Mouse (Mus musculus) G1E-ER4 (cell line): ENCODE measurements around the gene Fars2. TPM values are rescaled to one million over a fixed set of nuclear protein-coding genes. Genes with fewer than 3 reads are reported as not detected.

Experiments used
- GATA1 ChIP-seq: IDR thresholded peaks from one replicate; pipeline ENCODE4 v1.8.0; 2012; ENCODE audit warnings: low read length, inconsistent platforms
- polyA plus RNA-seq: library from polyadenylated mRNA; stranded (reverse); fragments of >175 nt; gene quantifications from 2 replicates; pipeline ENCODE4 v1.2.3, GENCODE M21; 2012

Gene Fars2
- polyA plus RNA-seq, 1 experiment: 60.7 TPM

DNA sequence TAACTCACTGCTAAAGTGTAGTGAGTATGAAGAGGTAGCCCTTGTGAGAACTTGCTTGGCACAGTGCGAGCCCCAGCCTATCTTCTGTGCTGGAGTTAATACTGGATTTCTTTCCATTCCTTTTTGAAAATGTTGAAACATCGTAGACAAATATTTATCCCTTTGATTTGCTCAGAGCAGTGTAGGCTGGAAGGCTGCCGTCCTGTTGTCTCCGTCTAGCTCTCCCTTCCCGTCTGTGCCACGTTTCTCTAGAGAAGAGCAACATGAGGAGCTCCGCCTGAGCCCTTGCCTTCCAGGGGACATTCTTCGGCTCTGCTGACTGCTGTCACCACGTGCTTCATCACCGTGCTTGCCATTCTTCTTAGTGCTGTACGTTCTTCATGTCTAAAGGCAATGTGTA is 234.3 kb downstream of the Fars2 start:
- TF ChIP-seq GATA1: no peak

- TF ChIP-seq GATA1: no peak
These were observed 240.3 kb downstream of the Fars2 start for GRCm38 (mm10) chr13:36357469-36357868.

GRCm38 (mm10) chr13:36361419-36361818 is 244.2 kb downstream of the Fars2 start:
- TF ChIP-seq GATA1: no peak

GRCm38 (mm10) chr13:36366304-36366703 is 249.1 kb downstream of the Fars2 start:
- TF ChIP-seq GATA1: no peak

GRCm38 (mm10) chr13:36367712-36368491 is 250.7 kb downstream of the Fars2 start:
- no peak for TF ChIP-seq GATA1

- no peak for TF ChIP-seq GATA1
These were observed 251.6 kb downstream of the Fars2 start for GRCm38 (mm10) chr13:36368799-36369198.

DNA sequence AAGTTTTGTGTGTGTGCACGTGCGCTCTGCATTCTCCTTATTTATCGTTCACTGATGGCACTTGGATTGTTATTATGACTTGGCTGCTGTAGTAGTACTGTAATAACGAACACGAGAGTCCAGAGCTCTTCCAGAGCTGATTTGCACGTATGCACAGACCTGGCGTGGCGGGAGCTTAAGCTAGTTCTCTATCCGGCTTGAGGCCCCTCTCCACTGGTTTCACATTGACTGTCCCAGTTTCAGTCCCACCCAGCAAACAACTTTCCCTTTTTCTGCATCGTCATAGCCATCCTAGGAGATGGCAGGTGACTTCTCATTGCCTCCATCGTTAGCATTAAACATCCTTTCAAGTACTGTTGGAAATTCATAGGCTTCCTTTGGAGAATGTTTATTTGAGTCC is 252.2 kb downstream of the Fars2 start:
- TF ChIP-seq GATA1: no peak

DNA sequence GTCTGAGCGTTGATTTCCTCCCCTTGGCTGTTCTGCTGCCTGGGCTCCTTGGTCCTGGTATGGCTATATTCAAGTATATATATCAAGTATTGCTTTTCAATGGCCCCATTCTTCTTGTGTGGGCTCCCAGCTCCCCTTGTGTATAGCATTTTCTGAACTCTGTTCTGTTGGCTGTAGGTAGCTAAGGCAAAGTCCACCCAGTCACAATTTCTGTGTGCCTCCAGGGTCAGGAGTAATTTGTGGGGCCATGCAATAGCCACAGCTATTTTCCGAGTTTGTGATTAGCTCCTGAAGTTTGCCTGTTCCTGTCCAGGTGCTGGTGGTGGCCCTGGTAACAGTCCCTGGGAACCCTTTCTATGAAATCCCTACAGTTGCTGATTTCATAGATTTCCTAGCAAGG is 266.0 kb downstream of the Fars2 start:
- TF ChIP-seq GATA1: no peak

DNA sequence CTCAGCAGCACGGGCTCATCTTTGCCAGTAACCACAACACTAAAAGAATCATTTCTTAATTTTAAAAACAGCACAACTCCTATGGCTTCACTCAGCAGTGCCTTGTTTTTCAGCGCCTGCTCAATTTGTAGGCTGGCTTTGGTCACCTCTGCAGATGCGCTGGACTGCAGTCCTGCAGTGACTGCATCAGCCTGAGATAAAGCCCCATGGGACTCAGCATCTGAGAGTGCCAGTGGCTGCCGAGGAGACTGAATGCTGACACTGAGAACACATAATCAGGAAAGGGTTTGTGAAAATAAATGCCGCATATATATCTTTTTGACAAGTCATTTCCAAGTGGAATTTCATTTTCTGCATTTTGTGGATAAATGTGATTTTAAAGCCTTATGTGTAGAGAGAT is 268.9 kb downstream of the Fars2 start:
- no peak for TF ChIP-seq GATA1

DNA sequence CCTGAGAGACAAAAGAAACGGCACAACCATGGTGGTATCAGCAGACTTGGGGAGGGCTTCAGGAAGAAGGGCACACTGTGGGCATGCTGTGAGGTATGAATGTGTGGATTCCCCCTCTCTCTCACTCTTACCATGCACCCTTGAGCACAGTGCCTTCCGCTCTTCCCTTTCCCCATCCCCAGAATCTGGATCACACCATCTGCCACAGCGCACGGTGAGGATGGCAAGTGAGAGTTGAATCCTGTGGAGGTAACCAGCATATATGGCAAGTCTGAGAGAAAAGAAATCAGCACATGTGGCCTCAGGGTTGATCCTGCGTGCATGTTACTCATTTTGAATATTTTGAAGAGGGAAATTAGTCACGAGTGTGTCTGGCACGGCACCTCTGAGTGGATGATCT is 274.7 kb downstream of the Fars2 start:
- no peak for TF ChIP-seq GATA1

- no peak for TF ChIP-seq GATA1
These were observed 275.5 kb downstream of the Fars2 start for GRCm38 (mm10) chr13:36392666-36393065.

GRCm38 (mm10) chr13:36401011-36401410 is 283.8 kb downstream of the Fars2 start:
- no peak for TF ChIP-seq GATA1

DNA sequence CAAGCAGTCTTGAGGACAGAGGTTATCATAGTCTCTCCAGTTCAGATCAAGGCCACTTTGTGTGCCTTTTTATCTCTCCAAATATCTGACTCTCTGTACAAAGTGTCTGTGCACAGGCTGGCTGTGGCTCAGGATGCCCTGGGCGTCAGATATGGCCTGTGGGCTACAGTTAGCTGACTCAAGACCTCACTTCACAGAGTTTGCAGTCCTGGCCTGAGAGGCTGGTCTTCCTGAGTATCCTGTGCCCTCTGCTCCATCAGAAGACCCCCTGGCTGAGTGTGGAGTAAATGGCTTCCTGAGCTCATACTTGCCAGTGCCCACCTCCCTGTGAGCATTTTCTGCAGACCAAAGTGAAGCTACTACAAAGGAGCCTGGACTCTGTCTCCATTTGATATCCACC is 296.1 kb downstream of the Fars2 start:
- no peak for TF ChIP-seq GATA1

DNA sequence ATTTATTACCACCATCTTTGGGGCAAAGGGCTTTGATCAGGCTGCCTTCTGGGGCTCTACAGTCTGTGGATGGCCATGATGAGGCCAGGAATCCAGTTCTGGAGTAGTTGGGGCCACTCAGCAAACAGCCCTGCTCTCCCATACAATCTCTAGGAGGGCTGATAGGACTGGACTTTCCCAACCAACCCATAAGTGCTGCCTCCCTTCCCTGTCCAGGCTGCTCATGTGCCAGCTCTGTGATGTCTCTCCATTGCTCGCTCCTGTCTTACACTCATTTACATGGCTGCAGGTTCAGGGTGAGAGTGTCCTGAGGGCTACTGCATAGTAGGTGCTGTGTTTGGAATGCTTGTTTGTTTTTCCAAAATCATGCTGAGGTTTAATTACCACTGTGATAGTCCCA is 298.0 kb downstream of the Fars2 start:
- TF ChIP-seq GATA1: no peak

DNA sequence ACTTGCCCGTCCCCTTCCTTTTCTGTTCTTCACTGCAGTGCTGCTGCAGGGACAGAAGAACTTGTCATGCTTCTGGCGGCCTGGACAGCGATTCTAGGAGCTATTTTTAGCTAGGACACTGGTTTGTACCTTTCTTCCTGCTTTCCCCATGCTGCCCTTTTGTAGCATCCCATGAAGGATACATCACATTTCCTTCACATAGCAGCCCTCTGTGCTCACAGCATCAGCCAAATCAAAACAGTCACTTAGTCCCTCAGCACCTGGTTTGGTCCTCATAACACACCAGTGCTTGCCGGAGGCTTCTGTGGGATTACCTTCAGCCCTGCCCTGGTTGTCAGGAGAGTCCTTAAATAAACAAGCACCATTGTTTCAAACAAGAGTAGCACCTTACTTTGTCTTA is 299.3 kb downstream of the Fars2 start:
- no peak for TF ChIP-seq GATA1

DNA sequence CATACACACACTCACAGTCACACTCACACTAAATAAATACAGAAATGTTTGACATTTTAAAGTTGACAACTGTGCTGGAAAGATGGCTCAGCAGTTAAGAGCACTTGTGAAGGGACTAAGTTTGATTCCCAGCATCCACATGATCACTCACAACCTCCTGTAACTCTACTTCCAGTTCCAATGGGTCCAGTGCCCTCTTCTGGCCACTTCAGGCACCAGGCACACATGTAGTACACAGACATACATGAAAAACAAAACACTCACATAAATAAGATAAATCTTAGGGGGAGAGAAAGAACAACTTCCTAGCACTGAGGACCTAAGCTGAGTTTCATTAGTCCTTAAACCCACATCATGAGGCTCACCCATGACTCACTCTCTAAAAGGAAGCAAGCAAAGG is 302.1 kb downstream of the Fars2 start:
- TF ChIP-seq GATA1: no peak

DNA sequence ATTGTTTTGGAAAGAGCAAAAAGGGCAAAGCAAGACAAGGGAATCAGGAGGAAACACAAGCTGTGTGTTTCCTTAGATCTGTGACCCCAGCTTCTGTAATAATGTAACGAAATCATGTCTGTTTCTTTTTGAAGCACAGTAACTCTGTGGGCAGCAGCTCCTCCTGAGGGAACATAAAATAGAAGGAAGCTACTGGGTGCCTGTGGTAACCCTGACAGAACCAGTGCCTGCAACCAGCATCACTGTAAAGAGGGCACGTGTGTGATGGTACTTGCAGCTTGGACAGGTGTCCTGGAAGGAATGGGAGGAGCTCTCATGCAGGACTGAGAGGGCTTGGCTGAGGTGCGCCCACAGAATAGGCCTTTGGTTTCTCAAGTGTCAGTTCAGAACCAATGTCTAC is 305.2 kb downstream of the Fars2 start:
- TF ChIP-seq GATA1: no peak

DNA sequence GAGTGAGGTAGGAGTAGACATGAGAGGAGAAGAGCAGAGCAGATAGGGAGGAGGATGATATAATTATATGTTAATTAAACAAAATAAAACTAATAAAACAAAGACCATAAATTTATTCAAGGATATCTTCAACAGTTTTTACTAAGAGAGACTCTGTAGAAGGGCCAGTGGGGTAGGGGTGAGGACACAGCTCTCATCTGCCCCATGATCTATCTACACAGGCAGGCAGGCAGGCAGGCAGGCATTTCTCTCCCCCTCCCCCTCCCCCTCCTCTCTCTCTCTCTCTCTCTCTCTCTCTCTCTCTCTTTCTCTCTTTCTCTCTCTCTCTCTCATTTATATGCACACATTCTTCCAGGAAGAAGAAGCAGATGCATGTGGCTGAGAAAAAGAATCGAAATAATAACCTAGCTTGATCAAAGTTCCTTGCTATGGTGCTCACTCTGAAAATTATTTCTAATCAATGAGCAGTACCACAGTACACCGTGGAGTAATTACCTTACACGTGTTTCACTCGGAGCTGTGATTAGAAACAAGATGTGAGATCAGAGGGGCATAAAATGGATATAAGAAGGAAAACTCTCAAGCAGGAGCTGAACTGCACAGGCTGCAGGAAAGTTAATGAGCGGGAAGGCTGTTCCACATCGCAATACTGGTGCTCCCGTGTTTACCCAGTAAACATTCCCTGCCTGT is 312.4 kb downstream of the Fars2 start:
- TF ChIP-seq GATA1: no peak
